Mouse (Mus musculus) T-cell, adult 2 months (primary cell): ENCODE data around the gene Mapkapk2.

Experiments used
- DNase-seq: peaks from one replicate; pipeline ENCODE4 v3.0.0; 2022; ENCODE audit warnings: low spot score

The Mapkapk2 gene

DNA sequence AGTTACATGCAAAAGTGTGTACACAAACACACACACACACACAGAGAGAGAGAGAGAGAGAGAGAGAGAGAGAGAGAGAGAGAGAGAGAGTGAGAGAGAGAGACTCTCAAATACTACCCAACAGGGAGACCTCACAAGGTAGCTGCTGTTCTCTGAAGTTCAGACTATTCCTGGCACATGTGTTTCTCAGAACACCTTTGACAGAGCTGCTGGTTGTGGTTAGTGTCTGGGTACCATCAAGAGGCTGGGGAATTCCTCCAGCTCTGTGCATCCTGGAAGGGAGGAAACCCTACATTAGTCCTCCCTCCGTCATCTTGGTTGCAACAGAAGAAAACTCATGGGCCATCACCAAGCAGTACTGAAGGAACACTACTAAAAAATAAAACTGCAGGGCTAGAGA is 16.9 kb downstream of the Mapkapk2 start:
- peak; percentile 72 for DNase-seq

DNA sequence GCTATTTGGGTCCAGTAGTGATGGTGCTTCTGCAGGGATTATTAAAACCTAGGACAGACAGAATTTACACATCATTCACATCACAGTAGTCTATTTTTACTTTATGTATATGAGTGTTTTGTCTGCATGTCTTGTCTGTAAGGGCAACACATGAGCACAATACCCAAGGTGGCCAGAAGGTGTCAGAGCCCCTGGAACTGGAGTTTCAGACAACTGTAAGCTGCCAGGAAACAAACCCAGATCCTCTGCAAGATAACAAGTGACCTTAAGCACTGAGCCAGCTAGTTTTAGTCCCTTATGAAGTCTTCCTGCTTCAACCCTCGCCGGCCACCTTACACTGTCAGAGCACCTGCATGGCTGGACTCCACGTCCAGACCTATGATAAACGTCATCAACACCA is 17.9 kb downstream of the Mapkapk2 start:
- DNase-seq, result peak; percentile 42

DNA sequence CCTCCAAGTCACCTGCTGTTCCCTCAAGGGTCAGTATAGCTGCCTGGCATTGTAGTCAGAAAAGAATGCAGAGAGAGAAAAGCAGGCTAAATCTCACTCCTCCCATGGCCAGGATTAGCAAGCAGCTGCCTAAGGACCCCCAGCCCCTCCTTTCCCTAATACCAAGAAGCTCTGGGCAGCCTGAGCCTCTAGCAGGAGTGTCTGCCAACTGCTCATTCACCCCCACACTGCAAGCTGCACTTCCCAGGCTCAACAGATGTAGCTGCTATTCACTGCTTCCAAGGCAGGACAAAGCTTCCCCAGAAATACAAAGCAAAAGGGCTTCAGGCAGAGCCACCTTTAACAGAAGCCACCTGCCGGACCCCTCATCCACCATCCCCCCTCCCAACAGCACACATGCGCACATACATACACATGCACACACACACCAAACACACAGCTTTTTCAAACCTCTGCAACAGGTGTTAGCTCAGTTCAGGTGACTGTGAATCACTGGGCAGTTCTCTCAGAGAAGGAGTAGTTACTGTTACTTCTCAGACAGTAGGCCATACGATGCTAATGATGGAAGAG is 18.8 kb downstream of the Mapkapk2 start:
- DNase-seq, result no peak

DNA sequence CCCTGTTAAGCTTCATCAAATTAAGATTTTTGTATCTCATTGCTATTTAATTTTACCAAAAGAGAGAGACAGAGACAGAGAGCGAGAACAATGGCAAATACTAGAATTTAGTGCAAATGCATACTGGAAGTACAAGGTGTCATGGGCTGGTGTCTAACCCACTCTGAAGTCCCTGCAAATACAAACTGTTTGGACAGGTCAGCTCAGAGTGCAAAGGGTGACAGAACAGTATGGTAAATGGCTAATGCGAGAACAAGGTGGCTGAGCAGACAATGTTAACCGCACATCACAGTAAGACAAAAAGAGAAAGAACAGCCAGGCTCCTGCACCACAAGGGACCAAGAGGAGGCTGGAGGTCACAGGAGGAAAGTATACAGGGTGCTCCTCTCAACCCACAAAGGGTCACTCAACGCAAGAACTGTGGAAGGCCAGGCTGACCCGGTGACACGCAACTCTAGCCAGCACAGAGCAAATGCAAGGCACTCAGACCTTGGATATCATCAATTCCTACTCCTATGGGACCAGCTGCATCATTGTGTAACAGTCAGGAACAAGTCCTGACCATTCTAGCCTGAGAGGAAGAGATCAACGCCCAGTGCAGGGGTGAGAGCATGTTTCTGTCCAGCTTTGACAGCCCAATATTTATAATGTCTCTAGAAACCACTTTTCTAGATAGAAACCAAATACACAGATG is 22.4 kb downstream of the Mapkapk2 start:
- no peak for DNase-seq

DNA sequence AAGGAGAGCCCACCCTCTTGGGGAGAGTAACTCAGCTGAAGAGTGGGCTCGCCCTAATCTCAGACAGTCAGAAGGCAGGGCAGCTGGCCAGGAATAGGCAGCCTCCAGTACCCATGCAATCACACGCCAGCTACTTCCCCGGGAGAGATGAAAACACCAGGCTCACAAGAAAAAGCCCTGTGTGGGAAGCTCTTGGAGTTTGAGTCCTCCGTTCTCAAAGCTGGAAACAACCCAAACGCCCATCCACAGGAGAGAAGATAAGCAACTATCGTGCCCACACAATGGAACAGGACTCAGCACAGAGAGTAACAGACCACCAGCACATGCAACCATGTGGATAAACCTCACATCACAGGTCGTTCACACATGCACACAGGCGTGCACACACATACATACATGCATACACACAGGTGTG is 23.1 kb downstream of the Mapkapk2 start:
- DNase-seq, result no peak

DNA sequence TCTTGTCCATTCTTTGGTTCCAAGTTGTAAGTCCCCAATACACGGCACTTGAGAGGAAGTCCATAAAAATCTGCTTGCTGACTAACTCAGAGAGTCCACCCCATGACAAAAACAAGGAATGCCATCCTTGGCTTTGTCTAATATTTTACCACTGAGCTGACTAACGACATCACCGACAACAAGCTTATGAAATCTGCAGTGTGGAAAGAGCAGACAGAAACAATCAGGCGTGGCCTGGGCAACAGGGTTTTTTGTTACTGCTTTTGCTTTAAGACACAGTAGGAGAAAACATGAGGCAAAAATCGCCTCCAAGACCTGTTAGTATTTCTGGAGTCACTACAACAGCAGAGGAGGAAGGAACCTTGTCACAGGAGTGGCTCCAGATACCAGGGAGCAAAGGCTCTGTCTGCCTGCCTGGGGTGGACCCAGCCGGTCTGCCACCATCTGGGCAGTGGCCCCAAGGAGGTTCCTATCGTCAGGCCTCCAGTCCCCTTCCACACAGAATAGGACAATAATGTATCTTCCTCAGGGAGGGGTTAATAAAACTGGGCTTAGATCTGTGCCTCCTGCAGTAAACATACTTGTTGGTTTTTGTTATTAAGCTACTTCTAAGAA is 25.1 kb downstream of the Mapkapk2 start:
- DNase-seq, result no peak

DNA sequence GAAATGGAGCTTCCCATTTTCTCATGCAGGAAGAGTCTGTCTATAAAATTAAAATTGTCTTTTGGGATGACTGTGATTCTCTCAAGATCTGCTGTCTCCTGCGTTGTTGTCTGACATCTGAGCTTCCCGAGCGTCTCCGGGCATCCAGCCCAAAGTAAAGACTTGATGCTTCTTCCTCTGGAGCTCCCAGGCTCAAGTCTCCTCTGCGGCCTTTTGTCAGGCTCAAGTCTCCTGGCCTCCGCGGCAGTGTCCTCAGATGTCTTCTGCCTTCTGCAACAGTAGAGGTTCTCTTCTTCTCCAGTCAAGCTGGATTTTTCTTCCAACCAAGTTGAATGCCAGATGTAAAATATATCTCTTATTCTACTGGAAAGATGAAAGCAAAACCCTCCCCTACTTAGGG is 28.6 kb downstream of the Mapkapk2 start:
- no peak for DNase-seq

DNA sequence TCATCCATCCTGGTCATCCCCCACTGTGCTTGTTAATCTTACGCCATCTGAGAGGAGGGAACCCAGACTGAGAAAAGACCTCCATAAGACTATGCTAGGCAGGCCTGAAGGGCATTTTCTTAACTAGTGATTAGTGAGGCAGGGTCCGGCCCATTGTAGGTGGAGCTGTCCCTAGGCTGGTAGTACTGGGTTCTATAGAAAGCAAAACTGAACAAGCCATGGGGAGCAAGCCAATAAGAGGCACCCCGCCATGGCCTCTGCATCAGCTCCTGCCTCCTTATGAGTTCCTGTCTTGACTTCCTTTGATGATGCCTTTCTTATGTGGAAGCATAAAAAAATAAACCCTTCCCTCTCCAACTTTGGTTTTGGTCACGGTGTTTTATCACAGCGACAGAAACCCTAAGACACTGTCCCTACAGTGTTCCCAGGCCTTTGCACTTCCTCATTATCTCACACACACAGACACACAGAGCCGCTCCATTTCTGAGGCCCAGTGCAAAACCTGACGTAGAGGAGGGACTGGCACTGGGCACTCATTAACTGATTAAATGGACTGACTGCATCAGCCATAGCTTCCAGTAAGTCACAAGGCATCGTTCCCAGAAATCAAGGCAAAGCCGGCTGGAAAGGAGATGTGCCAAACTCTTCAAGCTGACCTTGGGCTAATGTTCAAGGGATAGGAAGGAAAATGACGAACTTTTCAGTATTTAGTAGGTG is 29.5 kb downstream of the Mapkapk2 start:
- DNase-seq, result no peak

DNA sequence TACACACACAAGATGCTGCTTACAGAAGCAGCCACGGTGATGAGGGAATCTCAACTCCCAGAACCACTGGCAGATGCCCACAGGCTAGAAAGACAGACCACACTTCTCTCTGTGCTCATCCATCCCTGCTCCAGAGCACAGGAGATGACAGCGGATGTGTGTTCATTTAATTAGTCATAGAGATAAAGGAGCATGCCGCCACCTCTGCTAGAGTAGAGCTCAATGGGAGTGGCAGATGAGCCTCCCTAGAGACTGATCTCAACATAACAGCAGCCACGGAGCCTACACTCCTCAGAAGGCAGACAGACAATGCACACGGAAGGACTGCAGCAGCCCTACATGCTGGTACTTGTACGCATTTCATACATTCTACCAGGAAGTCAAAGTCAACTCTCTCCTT is 33.4 kb downstream of the Mapkapk2 start:
- DNase-seq, result no peak

DNA sequence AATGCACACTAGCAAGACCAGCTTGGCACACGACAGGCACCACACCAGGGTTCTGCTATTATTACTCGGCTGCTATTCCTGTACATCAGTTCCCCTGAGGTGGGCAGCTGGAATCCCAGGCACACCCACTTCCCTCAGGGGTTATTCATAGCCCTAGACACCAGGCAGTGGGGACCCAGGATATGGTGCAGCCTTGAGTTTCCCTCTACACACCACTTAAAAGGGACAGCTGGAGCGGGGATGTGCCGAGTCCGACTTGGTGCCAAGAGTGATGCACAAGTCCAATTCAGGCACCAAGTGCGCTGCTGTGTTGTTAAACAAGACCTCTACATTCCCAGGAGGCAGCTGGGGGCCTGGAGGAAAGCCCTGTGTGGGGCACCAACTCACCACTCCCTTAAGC is 34.8 kb downstream of the Mapkapk2 start:
- no peak for DNase-seq

DNA sequence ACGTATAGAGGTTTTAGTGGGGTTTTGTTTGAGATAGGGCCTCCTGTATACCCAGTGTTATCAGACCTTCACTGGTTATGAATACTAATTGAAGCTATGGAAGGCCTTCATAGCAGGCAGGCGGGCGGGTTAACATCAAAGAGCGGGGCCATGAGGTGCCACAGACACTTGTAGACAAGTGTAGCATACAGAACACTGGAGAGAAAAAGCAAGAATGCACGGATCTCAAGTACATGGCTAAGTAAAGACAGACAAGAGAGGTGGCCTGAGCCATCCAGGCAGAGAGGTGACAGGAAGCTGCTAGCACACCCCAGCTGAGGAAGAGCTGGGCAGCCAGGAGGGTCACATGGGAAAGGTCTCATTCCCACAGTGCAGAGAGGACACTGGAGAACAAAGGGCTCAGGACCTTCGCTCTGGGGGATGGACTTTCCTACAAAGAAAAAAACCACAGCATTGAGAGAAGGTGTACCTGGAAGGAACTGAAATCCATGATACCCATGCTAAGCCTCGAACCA is 35.8 kb downstream of the Mapkapk2 start:
- DNase-seq, result no peak

DNA sequence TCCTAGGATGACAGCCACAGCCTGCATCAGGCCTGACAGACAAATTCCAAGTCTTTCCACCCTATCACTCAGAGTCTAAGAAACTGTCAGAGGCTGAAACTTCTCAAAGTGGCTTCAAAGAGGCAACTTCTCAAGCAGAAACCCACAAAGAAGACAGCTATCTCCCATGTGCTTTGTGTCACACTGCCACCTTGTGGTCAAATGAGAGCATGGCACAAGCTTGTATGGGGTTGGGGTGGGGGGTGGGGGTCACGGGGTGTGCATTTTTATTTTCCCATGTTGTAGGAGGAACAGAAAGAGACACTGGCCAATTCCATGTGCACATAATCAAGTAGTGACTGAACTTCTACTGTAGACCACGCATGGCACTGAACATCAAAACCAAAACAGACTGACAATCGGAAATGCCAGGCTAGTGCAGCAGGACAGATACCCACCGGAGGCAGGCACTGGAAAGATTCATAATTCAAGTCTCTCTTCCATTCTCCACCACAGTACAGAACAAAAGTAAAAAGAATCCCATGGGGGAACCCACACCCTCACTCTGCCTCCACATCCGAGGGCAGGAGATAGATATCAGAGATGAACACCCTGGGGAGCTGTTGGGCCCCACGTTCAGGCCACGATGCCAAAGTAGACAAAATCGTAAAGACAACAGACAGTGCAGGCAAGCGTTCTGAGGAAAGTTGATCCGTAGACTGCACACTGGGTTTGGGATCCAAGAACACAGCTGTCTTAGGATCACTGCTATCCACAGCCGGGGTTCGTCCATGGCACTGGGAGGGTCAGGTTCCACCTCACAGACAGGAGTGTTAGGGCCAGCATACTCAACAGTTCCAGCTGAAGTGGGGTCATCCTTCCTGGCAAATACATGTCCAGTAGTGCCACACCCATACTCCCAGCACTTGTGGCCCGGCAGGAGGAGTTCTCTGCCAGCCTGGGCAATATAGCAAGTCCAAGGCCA is 37.1 kb downstream of the Mapkapk2 start:
- peak; percentile 62 for DNase-seq

DNA sequence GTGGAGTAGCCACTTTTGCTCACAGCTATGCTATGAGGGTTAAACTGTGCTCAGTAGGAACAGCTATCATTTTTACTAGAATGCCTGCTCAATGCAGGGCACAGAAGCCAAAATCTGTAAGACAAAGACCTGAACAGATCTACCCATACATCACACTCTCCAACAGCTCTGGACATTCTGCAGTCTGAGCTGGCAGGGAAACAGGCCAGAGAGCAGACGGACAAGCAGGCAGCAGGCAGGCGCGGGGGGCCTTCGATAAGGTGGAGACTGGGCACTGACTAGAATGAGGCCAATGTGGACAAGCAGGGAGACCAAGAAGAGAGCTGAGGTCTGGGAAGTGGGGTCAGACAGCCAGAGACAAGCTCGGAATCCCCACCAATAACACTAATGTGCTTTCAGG is 37.8 kb downstream of the Mapkapk2 start:
- no peak for DNase-seq

DNA sequence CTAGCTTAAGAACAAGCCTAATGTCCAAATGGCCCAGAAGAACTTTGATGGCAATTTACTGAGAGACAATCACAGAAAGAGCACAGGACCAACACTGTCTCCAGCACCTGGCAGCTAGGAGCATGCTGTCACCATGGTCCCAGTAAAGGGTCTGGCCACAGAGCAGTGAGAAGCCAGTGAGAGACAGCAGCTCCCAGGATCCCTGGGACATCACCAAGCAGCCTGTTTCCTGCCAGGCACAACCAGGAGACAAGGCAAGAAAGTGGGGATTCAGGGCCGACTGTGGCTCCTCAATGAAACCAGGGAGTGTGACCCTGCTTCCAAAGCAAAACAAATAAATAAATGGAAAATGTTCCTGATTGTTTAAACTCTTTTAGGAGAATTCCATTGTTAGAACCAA is 38.2 kb downstream of the Mapkapk2 start:
- no peak for DNase-seq

DNA sequence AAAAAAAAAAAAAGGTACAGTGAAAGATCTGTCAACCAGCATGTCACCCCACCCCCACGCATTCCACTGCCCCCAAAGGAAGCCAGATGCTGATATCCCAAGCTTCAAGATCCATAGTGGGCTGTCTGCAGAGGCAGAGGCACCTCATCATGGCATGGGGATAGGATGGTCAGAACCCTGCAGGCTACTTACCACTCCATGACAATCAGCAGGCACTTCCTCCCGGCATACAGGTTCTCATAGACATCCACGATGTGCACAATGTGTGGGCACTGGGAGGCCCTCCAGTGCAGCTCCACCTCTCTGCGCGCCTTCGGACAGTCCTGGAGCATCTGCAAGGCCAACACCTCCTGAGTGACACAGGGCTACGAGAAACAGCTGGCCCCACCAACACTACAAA is 39.2 kb downstream of the Mapkapk2 start:
- DNase-seq, result no peak

DNA sequence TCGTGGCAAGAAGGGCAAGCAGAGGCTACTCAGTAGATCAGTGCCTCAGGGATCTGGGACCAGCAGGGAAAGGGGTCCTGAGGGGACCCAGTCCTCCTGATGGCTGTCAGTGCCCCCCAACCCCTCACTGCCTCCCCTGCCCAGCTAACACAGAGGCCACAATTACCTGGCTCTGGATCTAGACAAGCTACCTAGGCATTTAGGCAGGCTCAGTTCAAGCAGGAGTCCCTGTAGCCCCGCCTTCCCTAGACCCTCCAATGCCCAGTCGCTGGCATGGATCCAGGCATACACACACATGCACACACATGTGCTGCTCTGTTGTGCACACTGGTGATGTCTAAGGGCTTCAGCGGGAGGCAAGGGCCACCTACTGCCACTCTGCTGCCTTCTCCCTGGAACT is 43.4 kb downstream of the Mapkapk2 start:
- DNase-seq, result no peak

DNA sequence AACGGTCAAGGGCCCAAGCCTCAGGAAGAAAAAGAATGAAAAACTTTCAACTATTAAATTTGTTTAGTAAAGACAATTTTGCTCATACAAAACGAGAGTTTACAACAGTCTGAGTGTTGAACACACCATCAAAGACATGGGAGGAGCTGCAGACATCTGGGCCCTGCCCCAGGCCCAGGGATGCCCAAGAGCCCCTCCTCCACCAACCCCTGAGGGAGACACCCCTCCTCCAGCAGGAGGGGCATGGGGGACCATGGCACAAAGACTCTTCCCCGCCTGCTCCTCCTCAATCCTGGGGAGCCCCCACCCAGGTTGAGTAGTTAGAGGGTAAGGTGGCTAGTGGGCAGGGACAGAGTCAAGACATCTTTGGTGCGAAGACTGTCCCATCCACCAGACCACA is 44.0 kb downstream of the Mapkapk2 start:
- DNase-seq, result no peak

DNA sequence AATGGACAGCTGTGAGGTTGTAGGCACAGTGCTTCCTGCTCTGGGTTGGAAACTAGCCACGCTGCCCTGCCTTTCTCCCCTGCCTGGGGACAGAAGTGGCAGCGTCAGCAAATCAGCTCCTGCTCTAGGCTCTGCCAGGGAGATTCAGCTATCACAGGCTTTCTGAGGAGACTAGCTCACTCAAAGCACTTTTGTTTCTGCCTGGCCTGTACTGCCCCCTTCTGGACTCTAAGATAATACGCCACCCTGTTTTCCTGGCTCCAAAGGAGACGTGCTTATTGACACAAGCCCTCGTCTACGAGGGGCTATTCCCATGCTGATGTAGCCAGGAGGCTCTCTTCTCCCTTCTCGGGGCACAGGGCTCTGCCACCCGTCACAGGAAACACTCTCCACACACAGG is 44.4 kb downstream of the Mapkapk2 start:
- DNase-seq, result peak; percentile 44

DNA sequence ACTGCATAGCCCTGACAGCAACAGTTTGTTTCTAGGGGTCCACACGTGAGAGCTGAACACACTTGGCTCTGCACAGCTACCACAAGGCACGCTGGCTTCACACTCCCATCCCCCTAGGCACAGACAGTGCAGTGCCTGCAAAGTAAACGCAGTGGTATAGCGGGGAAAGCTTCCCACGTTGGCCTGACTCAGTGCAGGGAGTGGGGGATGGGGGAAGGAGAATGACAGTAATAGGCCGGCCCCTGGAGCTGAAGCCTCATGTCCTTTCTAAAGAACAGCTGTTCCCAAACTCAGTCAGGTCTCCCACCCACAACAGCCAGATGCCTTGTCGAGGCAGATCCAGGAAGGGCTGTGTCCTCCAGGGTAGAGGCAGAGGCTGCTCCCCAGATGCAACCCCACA is 46.6 kb downstream of the Mapkapk2 start:
- DNase-seq, result no peak

DNA sequence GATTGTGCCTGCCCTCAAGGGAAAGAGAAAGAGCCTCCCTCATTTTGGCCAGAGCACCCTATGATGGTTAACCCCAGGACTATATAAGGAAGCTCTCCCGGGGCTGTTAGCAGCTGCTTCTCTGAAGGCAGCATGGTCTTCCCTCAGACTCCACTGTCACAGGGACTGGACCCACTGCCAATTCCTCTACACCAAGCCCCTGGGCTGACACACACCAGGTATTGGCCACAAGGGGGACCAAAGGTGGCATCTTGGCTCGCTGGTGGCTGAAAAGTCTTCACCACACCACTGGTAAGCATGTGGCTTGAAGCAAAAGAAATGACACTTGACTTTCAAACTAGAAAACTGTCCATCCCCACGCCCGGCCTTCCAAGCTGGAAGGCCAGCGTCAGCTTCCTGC is 47.0 kb downstream of the Mapkapk2 start:
- no peak for DNase-seq

DNA sequence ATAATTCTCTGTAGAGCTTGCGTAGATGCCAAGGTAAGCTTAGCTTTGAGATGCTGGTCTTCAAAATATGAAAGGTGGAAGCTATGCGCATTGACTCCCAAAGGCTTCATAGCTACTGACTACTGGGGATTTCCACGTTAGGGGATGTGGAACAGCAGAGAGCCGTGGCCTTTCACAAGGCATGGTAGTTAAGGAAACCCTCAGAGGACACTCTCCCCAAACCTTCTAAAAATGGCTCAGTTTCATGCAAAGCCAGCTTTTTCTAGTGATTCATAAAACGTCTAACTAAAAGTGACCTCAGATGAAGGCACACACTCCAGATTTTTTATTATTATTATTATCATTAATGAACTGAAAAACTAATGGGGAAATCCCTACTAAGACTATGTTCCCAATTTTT is 47.6 kb downstream of the Mapkapk2 start:
- DNase-seq, result no peak

DNA sequence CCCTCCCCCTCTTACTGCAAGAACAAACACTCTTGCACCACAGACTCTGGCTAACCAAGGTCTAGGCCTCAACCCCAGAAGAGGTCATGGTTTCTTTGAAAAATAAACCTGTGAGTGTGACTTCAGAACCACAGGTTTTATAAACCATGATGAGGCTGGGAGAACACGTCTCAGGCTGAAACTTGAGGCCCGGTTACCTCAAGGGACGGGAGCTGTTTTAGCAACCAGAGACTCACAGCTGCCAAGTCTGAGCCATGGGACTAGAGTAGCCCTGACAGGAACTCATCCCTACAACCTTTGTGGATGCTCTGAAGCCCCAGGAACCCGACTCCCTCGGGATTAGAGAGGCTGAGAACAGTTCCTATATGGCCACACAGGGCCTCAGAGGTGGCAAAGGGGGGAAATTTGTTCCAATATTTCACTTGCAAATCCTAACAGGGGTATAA is 48.2 kb downstream of the Mapkapk2 start:
- no peak for DNase-seq
